Mouse (Mus musculus) liver, adult (tissue): ENCODE measurements at regions not wholly inside any gene's neighbourhood (a gene's known extent, or its start where the extent isn't known, plus 50 kb on each side); places are given as distances from the start of the nearest gene placed in this dataset.
A peak's percentile ranks its signal among the peaks of the same experiment; 100 is the strongest.

Experiments used
- GATA4 ChIP-seq: IDR thresholded peaks from 2 replicates; pipeline ENCODE4 v1.6.1; 2014; ENCODE audit warnings: mild to moderate bottlenecking, low read length; ENCODE audit not compliant: insufficient replicate concordance

GRCm38 (mm10) chr6:31621023-31621422, 57.2 kb upstream of the Podxl start:
- TF ChIP-seq GATA4, result no peak

GRCm38 (mm10) chr6:31618852-31619251, 55.1 kb upstream of the Podxl start:
- TF ChIP-seq GATA4, result no peak

GRCm38 (mm10) chr6:31617341-31617740, 53.6 kb upstream of the Podxl start:
- peak; percentile 39; the same call in 1 of the 2 replicates for TF ChIP-seq GATA4

- peak; percentile 93 for TF ChIP-seq GATA4
These were observed 51.7 kb upstream of the Podxl start for GRCm38 (mm10) chr6:31615426-31615970.

- no peak for TF ChIP-seq GATA4
These were observed 50.8 kb upstream of the Podxl start for GRCm38 (mm10) chr6:31614563-31614962.

GRCm38 (mm10) chr6:31613590-31614319, 50.0 kb upstream of the Podxl start:
- no peak for TF ChIP-seq GATA4
